9 mouse cellular contexts compared by ENCODE assay signal in the genomic region with DNA sequence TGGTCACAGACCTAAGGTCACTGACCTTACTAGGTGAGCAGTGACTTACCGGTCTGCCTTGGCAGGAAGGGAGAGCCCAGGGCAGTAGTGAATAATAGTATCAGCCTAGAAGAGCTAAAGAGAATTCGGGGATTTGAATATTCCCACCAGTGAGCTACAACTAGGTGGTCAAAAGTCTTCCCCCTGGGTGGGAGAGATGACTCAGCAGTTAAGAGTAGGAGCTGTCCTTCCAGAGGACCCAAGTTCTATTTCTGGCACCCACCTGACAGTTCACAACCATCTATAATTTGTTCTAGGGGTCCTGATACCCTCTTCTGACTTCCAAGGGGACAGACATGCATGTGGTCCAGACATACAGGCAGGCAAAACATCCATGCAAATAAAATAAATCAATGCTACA.
DNase-seq lines count a peak whose midpoint lies in the region; ATAC-seq lines count a peak whose summit lies in the region.
"Had no signal": no experiment of that assay in that cellular context is flagged by ENCODE, and none has a peak within 500 bp of the region (broad histone marks: within the 10 kb centered on the region; RNA-seq: fewer than 3 reads in every experiment).

No protein-coding gene starts in this region.

- WGBS in hindbrain, embryonic 12.5 days = 56% methylated on average over 2 of the region's 2 CpGs
- 57% methylated on average over 2 of the region's 2 CpGs for WGBS in hindbrain, embryonic 11.5 days
- 55% methylated on average over 2 of the region's 2 CpGs for WGBS in neural tube, embryonic 14.5 days
- 50% methylated on average over 2 of the region's 2 CpGs for WGBS in limb, embryonic 13.5 days

- H3K4me3 ChIP-seq in hindbrain, embryonic 12.5 days = no peak overlapping the region
- no peak overlapping the region for H3K4me3 ChIP-seq in hindbrain, embryonic 11.5 days (ENCODE audit: low read depth, low read length)
- no peak overlapping the region for H3K4me3 ChIP-seq in neural tube, embryonic 14.5 days (ENCODE audit: low read depth, low read length)
- H3K4me3 ChIP-seq in limb, embryonic 13.5 days = no peak overlapping the region

- H3K4me2 ChIP-seq in hindbrain, embryonic 12.5 days (replicated peaks) = peak overlapping the region; percentile 63
- H3K4me2 ChIP-seq in hindbrain, embryonic 11.5 days (replicated peaks; ENCODE audit: low read depth, low read length) = no peak overlapping the region
- 0 out of 2 replicates have a peak overlapping the region, but pooled peaks have one; percentile 62 for H3K4me2 ChIP-seq in neural tube, embryonic 14.5 days (ENCODE audit: low read depth, low read length)
- H3K4me2 ChIP-seq in limb, embryonic 13.5 days (replicated peaks) = peak overlapping the region; percentile 85

- H3K9me3 ChIP-seq in hindbrain, embryonic 12.5 days (replicated peaks) = no peaks in the 10 kb centered on the region
- H3K9me3 ChIP-seq in hindbrain, embryonic 11.5 days (ENCODE audit: control insufficient read depth, low read length) = no peaks in the 10 kb centered on the region
- no peaks in the 10 kb centered on the region for H3K9me3 ChIP-seq in neural tube, embryonic 14.5 days (ENCODE audit: control insufficient read depth, low read length)
- no peaks in the 10 kb centered on the region for H3K9me3 ChIP-seq in limb, embryonic 13.5 days
- H3K9me3 ChIP-seq: midbrain, embryonic 13.5 days had no signal

- no peak overlapping the region for H3K9ac ChIP-seq in hindbrain, embryonic 12.5 days
- H3K9ac ChIP-seq in hindbrain, embryonic 11.5 days (ENCODE audit: low read depth, low read length) = no peak overlapping the region
- no peak overlapping the region for H3K9ac ChIP-seq in neural tube, embryonic 14.5 days (replicated peaks; ENCODE audit: low read depth, low read length)
- H3K9ac ChIP-seq in limb, embryonic 13.5 days = no peak overlapping the region

- H3K27ac ChIP-seq in hindbrain, embryonic 12.5 days = no peak overlapping the region
- H3K27ac ChIP-seq in hindbrain, embryonic 11.5 days (ENCODE audit: low read depth, low read length) = no peak overlapping the region
- no peak overlapping the region for H3K27ac ChIP-seq in neural tube, embryonic 14.5 days (ENCODE audit: low read depth, low read length)
- no peak overlapping the region for H3K27ac ChIP-seq in limb, embryonic 13.5 days
- H3K27ac ChIP-seq: midbrain, embryonic 13.5 days had no signal

- no peaks in the 10 kb centered on the region for H3K36me3 ChIP-seq in hindbrain, embryonic 12.5 days
- H3K36me3 ChIP-seq in hindbrain, embryonic 11.5 days (ENCODE audit: control insufficient read depth, insufficient read depth, low read length) = no peaks in the 10 kb centered on the region
- H3K36me3 ChIP-seq in neural tube, embryonic 14.5 days (ENCODE audit: control insufficient read depth, insufficient read depth, low read length) = no peaks in the 10 kb centered on the region
- H3K36me3 ChIP-seq in limb, embryonic 13.5 days = no peaks in the 10 kb centered on the region
- H3K36me3 ChIP-seq: midbrain, embryonic 13.5 days had no signal

- no peak for DNase-seq in hindbrain, embryonic 11.5 days (ENCODE audit: low spot score)
- DNase-seq in neural tube, embryonic 10.5 days (ENCODE audit: extremely low spot score, low spot score) = no peak
- DNase-seq in embryo, embryonic 9.5 days (ENCODE audit: extremely low spot score) = no peak
- DNase-seq: cerebellum, adult 9-10 months had no signal

- peaks cover 9% of the 10 kb centered on the region for H3K4me1 ChIP-seq in hindbrain, embryonic 12.5 days
- no peaks in the 10 kb centered on the region for H3K4me1 ChIP-seq in hindbrain, embryonic 11.5 days (replicated peaks; ENCODE audit: control insufficient read depth, insufficient read depth, low read length)
- H3K4me1 ChIP-seq in neural tube, embryonic 14.5 days (ENCODE audit: control insufficient read depth, insufficient read depth, low read length) = peaks cover 6% of the 10 kb centered on the region
- peaks cover 14% of the 10 kb centered on the region for H3K4me1 ChIP-seq in limb, embryonic 13.5 days

- H3K27me3 ChIP-seq in hindbrain, embryonic 12.5 days = peaks cover 2% of the 10 kb centered on the region; the same call in 1 of the 2 replicates
- H3K27me3 ChIP-seq in hindbrain, embryonic 11.5 days (ENCODE audit: control insufficient read depth, insufficient read depth, low read length) = no peaks in the 10 kb centered on the region
- no peaks in the 10 kb centered on the region for H3K27me3 ChIP-seq in neural tube, embryonic 14.5 days (ENCODE audit: control insufficient read depth, insufficient read depth, low read length)
- H3K27me3 ChIP-seq in limb, embryonic 13.5 days = peaks cover 3% of the 10 kb centered on the region; the same call in 1 of the 2 replicates

- no peak for ATAC-seq in hindbrain, embryonic 12.5 days (ENCODE audit: low FRiP score)
- ATAC-seq in hindbrain, embryonic 11.5 days (ENCODE audit: low FRiP score) = no peak
- ATAC-seq in neural tube, embryonic 14.5 days (ENCODE audit: low read depth) = no peak
- ATAC-seq in limb, embryonic 13.5 days (ENCODE audit: low FRiP score, low read depth) = no peak
- no peak for ATAC-seq in megakaryocyte-erythroid progenitor cell, adult 5-6 weeks (replicated peaks; ENCODE audit: low FRiP score, low TSS enrichment, poor library complexity, severe bottlenecking)
